Mouse (Mus musculus) liver, embryonic 14.5 days (tissue): ENCODE results near the gene Ppil6.

Source experiments
- CTCF ChIP-seq: IDR thresholded peaks from 2 replicates; pipeline ENCODE4 v1.5.1; 2016; ENCODE audit warnings: antibody characterized with exemption, low read depth, control low read depth
- EP300 ChIP-seq: IDR thresholded peaks from 2 replicates; pipeline ENCODE4 v1.6.1; 2016; ENCODE audit warnings: antibody characterized with exemption, low read depth

- TF ChIP-seq CTCF (no peak), EP300 (no peak)
Observed at GRCm38 (mm10) chr10:41537226-41537982, 47.2 kb downstream of the Ppil6 start.
